In genomic region chr5:93092857-93093622, GRCm38 (mm10) we compare ENCODE assay signal across 8 mouse cellular contexts. TPM values are rescaled to one million over a fixed set of nuclear protein-coding genes. Genes with fewer than 3 reads are reported as not detected.
A peak's percentile ranks its signal among the peaks of the same experiment; 100 is the strongest.
DNase-seq lines count a peak whose midpoint lies in the region; ATAC-seq and TF ChIP-seq lines count a peak whose summit lies in the region.

Gene Sept11, plus strand, starts transcription at chr5:93093437.

- peak; percentile 96 for DNase-seq in A20 (ENCODE audit: low read depth, low spot score)
- DNase-seq in heart, embryonic 10.5 days (ENCODE audit: low spot score): peak; percentile 95
- peak; percentile 90 for DNase-seq in liver
- peak; percentile 85 to 93 for DNase-seq in spleen, postnatal 4 days (ENCODE audit: low spot score in 2 of 2)

- peak; percentile 92 for ATAC-seq in kidney, embryonic 15.5 days (replicated peaks; ENCODE audit: low FRiP score)
- ATAC-seq in monocyte, adult 5-6 weeks (replicated peaks; ENCODE audit: insufficient number of reproducible peaks, low FRiP score, low TSS enrichment, poor library complexity, severe bottlenecking): peak; percentile 81

- peak within 1 kb of the TSS; percentile 65 for H3K27ac ChIP-seq in bone marrow macrophage, adult 2 months (ENCODE audit: insufficient read depth, low read depth, low read length)
- H3K27ac ChIP-seq in embryonic fibroblast, embryonic 13.5 days (ENCODE audit: insufficient read depth, low read length): peak within 1 kb of the TSS; percentile 76
- peak within 1 kb of the TSS; percentile 98 for H3K27ac ChIP-seq in heart, embryonic 10.5 days
- H3K27ac ChIP-seq in kidney, embryonic 15.5 days: peak within 1 kb of the TSS; percentile 93

- H3K4me2 ChIP-seq in kidney, embryonic 15.5 days: peak within 1 kb of the TSS; percentile 94

- H3K36me3 ChIP-seq in heart, embryonic 10.5 days: no peaks in the 10 kb centered on the region
- no peaks in the 10 kb centered on the region for H3K36me3 ChIP-seq in kidney, embryonic 15.5 days

- under 1% methylated on average over 63 of the region's 63 CpGs for WGBS in heart, embryonic 10.5 days
- under 1% methylated on average over 63 of the region's 63 CpGs for WGBS in kidney, embryonic 15.5 days

- H3K4me3 ChIP-seq in bone marrow macrophage, adult 2 months (ENCODE audit: insufficient read depth, low read length): peak within 1 kb of the TSS; percentile 89
- H3K4me3 ChIP-seq in embryonic fibroblast, embryonic 13.5 days (ENCODE audit: insufficient read depth, low read length): peak within 1 kb of the TSS; percentile 84
- peak within 1 kb of the TSS; percentile 98 for H3K4me3 ChIP-seq in heart, embryonic 10.5 days
- peak within 1 kb of the TSS; percentile 86 for H3K4me3 ChIP-seq in kidney, embryonic 15.5 days (replicated peaks)

- no peak; the same call in 1 of the 2 replicates for TF ChIP-seq POLR2A in bone marrow macrophage, adult 2 months (IDR thresholded peaks at IDR 0.05; ENCODE audit: borderline replicate concordance, low read depth, low read length)
- TF ChIP-seq POLR2A in embryonic fibroblast, embryonic 13.5 days (IDR thresholded peaks at IDR 0.05; ENCODE audit: low read depth, low read length): peak; percentile 94

- no peaks in the 10 kb centered on the region for H3K27me3 ChIP-seq in heart, embryonic 10.5 days (ENCODE audit: insufficient read depth, poor library complexity, severe bottlenecking)
- H3K27me3 ChIP-seq in kidney, embryonic 15.5 days: no peaks in the 10 kb centered on the region

- no peaks in the 10 kb centered on the region for H3K9me3 ChIP-seq in heart, embryonic 10.5 days
- H3K9me3 ChIP-seq in kidney, embryonic 15.5 days (replicated peaks): no peaks in the 10 kb centered on the region

- no peak for TF ChIP-seq CTCF in bone marrow macrophage, adult 2 months (IDR thresholded peaks at IDR 0.05; ENCODE audit: low read depth, low read length)
- no peak for TF ChIP-seq CTCF in embryonic fibroblast, embryonic 13.5 days (IDR thresholded peaks at IDR 0.05; ENCODE audit: borderline replicate concordance, insufficient read depth, low read length)

- H3K9ac ChIP-seq in kidney, embryonic 15.5 days: peak within 1 kb of the TSS; percentile 81

- peaks cover 19% of the 10 kb centered on the region for H3K4me1 ChIP-seq in bone marrow macrophage, adult 2 months (ENCODE audit: control insufficient read depth, insufficient read depth, low read length)
- H3K4me1 ChIP-seq in embryonic fibroblast, embryonic 13.5 days (ENCODE audit: control insufficient read depth, insufficient read depth, low read length): peaks cover 6% of the 10 kb centered on the region
- peaks cover 55% of the 10 kb centered on the region for H3K4me1 ChIP-seq in heart, embryonic 10.5 days
- H3K4me1 ChIP-seq in kidney, embryonic 15.5 days: peaks cover 53% of the 10 kb centered on the region

RNA-seq across cellular contexts. Expression of gene Sept11, which starts in this region (rescaled TPM):
- 23.7 and 24.8 TPM in 2 replicates for polyA plus RNA-seq in bone marrow macrophage, adult 2 months (2012; ENCODE audit: insufficient read depth, insufficient read length, missing spikeins)
- polyA plus RNA-seq in embryonic fibroblast, embryonic 13.5 days (2011; ENCODE audit: insufficient read length, low read depth, missing spikeins): 406 and 428 TPM in 2 replicates
- polyA plus RNA-seq in heart, embryonic 10.5 days (2016; fragmentation: Nextera tagmentation; extraction: Ambion mirVana): 129 and 153 TPM in 2 replicates
- 221 and 222 TPM in 2 replicates for polyA plus RNA-seq in kidney, embryonic 15.5 days (2015; fragmentation: Nextera tagmentation; extraction: Ambion mirVana)
- total RNA-seq in monocyte, adult 5-6 weeks (2017): 78.7 to 182 TPM (median 86.3 TPM) in 3 replicates

Comparison
In these comparisons a context has a peak if more than half of its experiments do, and no peak if none do; other contexts are left out.
1. Peak in every context shown above with its lines: DNase-seq, ATAC-seq, H3K4me3 ChIP-seq and H3K27ac ChIP-seq.